Mouse (Mus musculus) liver, postnatal 0 days (tissue): ENCODE results near the gene Anapc13.

Source experiments
- CTCF ChIP-seq: sonication (generic); IDR thresholded peaks from 2 replicates; pipeline ENCODE4 v1.5.1; 2016; ENCODE audit warnings: antibody characterized with exemption, low read depth
- EP300 ChIP-seq: IDR thresholded peaks from 2 replicates; pipeline ENCODE4 v1.6.1; 2016; ENCODE audit warnings: antibody characterized with exemption, low read depth, mild to moderate bottlenecking

GRCm38 (mm10) chr9:102615071-102615470, 11.0 kb upstream of the Anapc13 start:
- TF ChIP-seq CTCF: no peak
- TF ChIP-seq EP300: no peak
